Mouse (Mus musculus) C2C12 (cell line): ENCODE results near the gene Plekhb1.

Experiments used
- CEBPB ChIP-seq: IDR thresholded peaks from one replicate; pipeline ENCODE4 v1.6.1; 2011; ENCODE audit warnings: low read depth, mild to moderate bottlenecking, control low read depth, moderate library complexity
- CTCF ChIP-seq: IDR thresholded peaks from one replicate; pipeline ENCODE4 v1.5.1; 2011; ENCODE audit not compliant: control insufficient read depth, insufficient read depth, insufficient read length
- MAX ChIP-seq: IDR thresholded peaks from one replicate; pipeline ENCODE4 v1.6.1; 2011; ENCODE audit warnings: mild to moderate bottlenecking, control low read depth
- MYOG ChIP-seq: IDR thresholded peaks from one replicate; pipeline ENCODE4 v1.6.1; 2011; ENCODE audit not compliant: control insufficient read depth, insufficient read length; ENCODE audit errors: extremely low read depth
- USF1 ChIP-seq: IDR thresholded peaks from one replicate; pipeline ENCODE4 v1.6.1; 2011; ENCODE audit warnings: low read depth, mild to moderate bottlenecking, control low read depth, moderate library complexity

- TF ChIP-seq CTCF, result no peak
- no peak for TF ChIP-seq MAX
- no peak for TF ChIP-seq USF1
- no peak for TF ChIP-seq MYOG
- no peak for TF ChIP-seq CEBPB
Observed at GRCm38 (mm10) chr7:100658093-100658578, 4.1 kb downstream of the Plekhb1 start.
